Mouse (Mus musculus): ENCODE results near the gene Gm49396. TPM values are rescaled to one million over a fixed set of nuclear protein-coding genes. Genes with fewer than 3 reads are reported as not detected.

Gene Gm49396
- polyA plus RNA-seq, 1 experiment from 2014 or later, result 21.7 TPM

GRCm38 (mm10) chr7:30590927-30591604, 27.9 kb downstream of the Gm49396 start:
- Histone ChIP-seq H3K27ac (replicated peaks) (no peak overlapping the region), H3K9me3 (no peaks in the 10 kb centered on the region), H3K4me1 (peaks cover 24% of the 10 kb centered on the region), H3K36me3 (peaks cover 2% of the 10 kb centered on the region; the same call in 1 of the 2 replicates), H3K27me3 (no peaks in the 10 kb centered on the region), H3K4me3 (no peak overlapping the region), H3K9ac (replicated peaks) (no peak overlapping the region), H3K4me2 (replicated peaks) (no peak overlapping the region)
- WGBS, result 82% methylated on average over 9 of the region's 9 CpGs
- no peak for ATAC-seq (replicated peaks)

GRCm38 (mm10) chr7:30591605-30591951, 28.4 kb downstream of the Gm49396 start:
- peaks cover 22% of the 10 kb centered on the region for H3K4me1 ChIP-seq
- no peaks in the 10 kb centered on the region for H3K9me3 ChIP-seq
- WGBS, result 26% methylated on average over 4 of the region's 4 CpGs
- no peak overlapping the region for H3K4me2 ChIP-seq (replicated peaks)
- no peaks in the 10 kb centered on the region for H3K36me3 ChIP-seq
- no peaks in the 10 kb centered on the region for H3K27me3 ChIP-seq
- H3K27ac ChIP-seq (replicated peaks), result no peak overlapping the region
- no peak for ATAC-seq (replicated peaks)
- H3K4me3 ChIP-seq, result no peak overlapping the region
- H3K9ac ChIP-seq (replicated peaks), result no peak overlapping the region

- no peak overlapping the region for H3K27ac ChIP-seq (replicated peaks)
- ATAC-seq (replicated peaks), result no peak
- H3K9ac ChIP-seq (replicated peaks), result no peak overlapping the region
- WGBS, result 64% methylated on average over 5 of the region's 5 CpGs
- no peaks in the 10 kb centered on the region for H3K36me3 ChIP-seq
- no peaks in the 10 kb centered on the region for H3K9me3 ChIP-seq
- no peak overlapping the region for H3K4me3 ChIP-seq
- no peaks in the 10 kb centered on the region for H3K27me3 ChIP-seq
- H3K4me1 ChIP-seq, result peaks cover 10% of the 10 kb centered on the region
- H3K4me2 ChIP-seq (replicated peaks), result no peak overlapping the region
Observed at GRCm38 (mm10) chr7:30592772-30593423, 29.8 kb downstream of the Gm49396 start.

- no peak overlapping the region for H3K4me3 ChIP-seq
- no peak overlapping the region for H3K4me2 ChIP-seq (replicated peaks)
- no peak overlapping the region for H3K27ac ChIP-seq (replicated peaks)
- ATAC-seq (replicated peaks), result no peak
- no peak overlapping the region for H3K9ac ChIP-seq (replicated peaks)
- H3K36me3 ChIP-seq, result no peaks in the 10 kb centered on the region
- peaks cover 10% of the 10 kb centered on the region for H3K4me1 ChIP-seq
- 84% methylated on average over 10 of the region's 10 CpGs for WGBS
- H3K9me3 ChIP-seq, result no peaks in the 10 kb centered on the region
- H3K27me3 ChIP-seq, result no peaks in the 10 kb centered on the region
Observed at GRCm38 (mm10) chr7:30593579-30594509, 30.7 kb downstream of the Gm49396 start.

GRCm38 (mm10) chr7:30594510-30595024, 31.4 kb downstream of the Gm49396 start:
- no peaks in the 10 kb centered on the region for H3K9me3 ChIP-seq
- H3K4me1 ChIP-seq, result peaks cover 7% of the 10 kb centered on the region
- no peak overlapping the region for H3K27ac ChIP-seq (replicated peaks)
- H3K36me3 ChIP-seq, result no peaks in the 10 kb centered on the region
- H3K4me3 ChIP-seq, result no peak overlapping the region
- ATAC-seq (replicated peaks), result no peak
- 67% methylated on average over 4 of the region's 4 CpGs for WGBS
- no peak overlapping the region for H3K9ac ChIP-seq (replicated peaks)
- H3K27me3 ChIP-seq, result no peaks in the 10 kb centered on the region
- H3K4me2 ChIP-seq (replicated peaks), result no peak overlapping the region

- Histone ChIP-seq H3K9ac (replicated peaks) (no peak overlapping the region), H3K4me1 (peaks cover 13% of the 10 kb centered on the region), H3K4me2 (replicated peaks) (no peak overlapping the region), H3K9me3 (no peaks in the 10 kb centered on the region), H3K36me3 (no peaks in the 10 kb centered on the region), H3K27ac (replicated peaks) (no peak overlapping the region), H3K27me3 (no peaks in the 10 kb centered on the region), H3K4me3 (no peak overlapping the region)
- 81% methylated on average over 5 of the region's 5 CpGs for WGBS
- no peak for ATAC-seq (replicated peaks)
Observed at GRCm38 (mm10) chr7:30596093-30596492, 32.9 kb downstream of the Gm49396 start.

GRCm38 (mm10) chr7:30596811-30597210, 33.7 kb downstream of the Gm49396 start:
- no peak for ATAC-seq (replicated peaks)
- Histone ChIP-seq H3K4me3 (no peak overlapping the region), H3K27me3 (no peaks in the 10 kb centered on the region), H3K36me3 (no peaks in the 10 kb centered on the region), H3K4me2 (replicated peaks) (no peak overlapping the region), H3K9me3 (no peaks in the 10 kb centered on the region), H3K4me1 (peaks cover 13% of the 10 kb centered on the region), H3K27ac (replicated peaks) (no peak overlapping the region), H3K9ac (replicated peaks) (no peak overlapping the region)
- WGBS, result 40% methylated on average over 5 of the region's 5 CpGs

- Histone ChIP-seq H3K9me3 (no peaks in the 10 kb centered on the region), H3K27ac (replicated peaks) (peak within 1 kb of the TSS; percentile 57), H3K36me3 (no peaks in the 10 kb centered on the region), H3K9ac (replicated peaks) (no peak within 1 kb of the TSS), H3K4me2 (replicated peaks) (peak within 1 kb of the TSS; percentile 44), H3K4me1 (peaks cover 13% of the 10 kb centered on the region), H3K4me3 (peak within 1 kb of the TSS; percentile 26), H3K27me3 (no peaks in the 10 kb centered on the region)
- ATAC-seq (replicated peaks), result no peak
- WGBS, result 93% methylated on average over 12 of the region's 12 CpGs
Observed at GRCm38 (mm10) chr7:30598786-30599185, 35.6 kb downstream of the Gm49396 start, which contains the start of gene Zbtb32. TSS of gene Zbtb32 (minus strand) at chr7:30598909.

GRCm38 (mm10) chr7:30599933-30600353, 36.8 kb downstream of the Gm49396 start:
- peaks cover 13% of the 10 kb centered on the region for H3K4me1 ChIP-seq
- peak; percentile 98 for ATAC-seq (replicated peaks)
- peak overlapping the region; percentile 26 for H3K4me3 ChIP-seq
- H3K4me2 ChIP-seq (replicated peaks), result peak overlapping the region; percentile 44
- peak overlapping the region; percentile 57 for H3K27ac ChIP-seq (replicated peaks)
- H3K9me3 ChIP-seq, result no peaks in the 10 kb centered on the region
- H3K36me3 ChIP-seq, result no peaks in the 10 kb centered on the region
- no peaks in the 10 kb centered on the region for H3K27me3 ChIP-seq
- WGBS, result under 1% methylated on average over 16 of the region's 16 CpGs
- peak overlapping the region; percentile 28 for H3K9ac ChIP-seq (replicated peaks)

- 70% methylated on average over 7 of the region's 7 CpGs for WGBS
- ATAC-seq (replicated peaks), result peak; percentile 15
- Histone ChIP-seq H3K4me2 (replicated peaks) (peak overlapping the region; percentile 44), H3K27me3 (no peaks in the 10 kb centered on the region), H3K27ac (replicated peaks) (peak overlapping the region; percentile 57), H3K36me3 (no peaks in the 10 kb centered on the region), H3K9me3 (no peaks in the 10 kb centered on the region), H3K4me1 (peaks cover 13% of the 10 kb centered on the region), H3K9ac (replicated peaks) (peak overlapping the region; percentile 28), H3K4me3 (no peak overlapping the region)
Observed at GRCm38 (mm10) chr7:30600651-30601050, 37.5 kb downstream of the Gm49396 start.

- Histone ChIP-seq H3K4me3 (no peak overlapping the region), H3K27me3 (no peaks in the 10 kb centered on the region), H3K36me3 (no peaks in the 10 kb centered on the region), H3K4me1 (peaks cover 13% of the 10 kb centered on the region), H3K4me2 (replicated peaks) (no peak overlapping the region), H3K9ac (replicated peaks) (no peak overlapping the region), H3K27ac (replicated peaks) (no peak overlapping the region), H3K9me3 (no peaks in the 10 kb centered on the region)
- 73% methylated on average over 3 of the region's 3 CpGs for WGBS
- no peak for ATAC-seq (replicated peaks)
Observed at GRCm38 (mm10) chr7:30602583-30602982, 39.4 kb downstream of the Gm49396 start.

GRCm38 (mm10) chr7:30604424-30604823, 41.3 kb downstream of the Gm49396 start:
- Histone ChIP-seq H3K4me2 (replicated peaks) (no peak overlapping the region), H3K9me3 (no peaks in the 10 kb centered on the region), H3K4me1 (peaks cover 13% of the 10 kb centered on the region), H3K27me3 (no peaks in the 10 kb centered on the region), H3K27ac (replicated peaks) (no peak overlapping the region), H3K9ac (replicated peaks) (no peak overlapping the region), H3K4me3 (no peak overlapping the region), H3K36me3 (no peaks in the 10 kb centered on the region)
- ATAC-seq (replicated peaks), result no peak
- WGBS, result 64% methylated on average over 8 of the region's 8 CpGs

Data from forebrain, embryonic 15.5 days (tissue).